Mouse (Mus musculus) erythroblast, embryonic 14.5 days (primary cell): ENCODE results near the gene Fam49a.

ENCODE experiments used
- GATA1 ChIP-seq: IDR thresholded peaks from 2 replicates; pipeline ENCODE4 v1.6.1; 2012; ENCODE audit warnings: low read length, inconsistent platforms, mixed read lengths
- TAL1 ChIP-seq: IDR thresholded peaks from 3 replicates; pipeline ENCODE4 v1.6.1; 2012; ENCODE audit warnings: low read length, inconsistent platforms, mixed read lengths

GRCm38 (mm10) chr12:12335566-12335965, 73.6 kb downstream of the Fam49a start:
- TF ChIP-seq GATA1 = no peak
- no peak for TF ChIP-seq TAL1
